Mouse (Mus musculus): ENCODE data around the gene Cacna1a. TPM values are rescaled to one million over a fixed set of nuclear protein-coding genes. Genes with fewer than 3 reads are reported as not detected.

Cacna1a gene
- total and polyA plus RNA-seq, 3 experiments = 3.2 to 5.1 TPM; not detected in 1

DNA sequence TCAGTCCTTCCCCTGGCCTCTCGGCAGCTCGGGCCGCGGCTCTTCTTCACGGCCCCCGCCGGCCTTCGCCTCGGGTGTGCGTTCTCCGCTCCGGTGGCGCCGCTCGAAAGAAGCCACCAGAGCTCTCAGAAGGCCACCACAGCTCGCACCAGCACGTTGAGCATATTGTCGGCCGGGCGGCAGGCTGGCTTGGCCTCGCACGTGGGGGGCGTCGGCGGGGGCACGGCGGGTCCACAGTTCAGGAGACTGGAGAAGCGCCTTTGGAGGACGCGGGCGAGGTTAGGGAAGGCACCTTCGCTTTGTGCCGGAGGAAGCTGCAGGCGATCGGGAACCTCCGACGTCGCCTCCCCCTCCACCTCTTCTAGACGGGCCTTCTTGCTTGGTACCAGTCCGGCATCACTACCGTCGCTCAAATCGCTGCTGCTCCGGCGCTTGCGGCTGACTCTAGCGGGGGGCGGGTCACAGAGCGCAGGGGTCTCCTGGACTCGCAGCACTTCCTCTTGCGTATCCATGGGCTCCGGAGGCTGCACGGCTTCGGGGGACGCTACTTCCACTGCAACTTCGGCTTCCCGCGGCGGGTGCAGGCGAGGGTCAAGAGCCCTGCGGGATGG, 273.8 kb downstream of the Cacna1a start:
- Histone ChIP-seq H3K9me3 (replicated peaks; ENCODE audit: insufficient read depth, low read length) (no peaks in the 10 kb centered on the region), H3K9ac (ENCODE audit: control insufficient read depth, low read depth, low read length, poor library complexity, severe bottlenecking) (peak overlapping the region; percentile 88)
- TF ChIP-seq MAZ (IDR thresholded peaks at IDR 0.05; ENCODE audit: low read depth, low read length) (0 out of 2 replicates have a peak, but pooled peaks have one; percentile 42), POLR2A (IDR thresholded peaks at IDR 0.05; ENCODE audit: control insufficient read depth in 1 of 2, insufficient read depth in 1 of 2, low read depth in 1 of 2, low read length in 2 of 2, poor library complexity in 1 of 2) (no peak), MXI1 (IDR thresholded peaks at IDR 0.05; ENCODE audit: low read depth, low read length) (peak; percentile 78; the same call in 1 of the 2 replicates), POLR2AphosphoS5 (IDR thresholded peaks at IDR 0.05; ENCODE audit: borderline replicate concordance, low read depth, low read length) (no peak), UBTF (IDR thresholded peaks at IDR 0.05; ENCODE audit: borderline replicate concordance, insufficient read depth, low read depth, low read length) (0 out of 2 replicates have a peak, but pooled peaks have one; percentile 68), MYC (IDR thresholded peaks at IDR 0.05; ENCODE audit: low read depth, low read length) (no peak), MAFK (IDR thresholded peaks at IDR 0.05; ENCODE audit: borderline replicate concordance, low read depth, low read length) (no peak), EP300 (IDR thresholded peaks at IDR 0.05; ENCODE audit: low read depth in 1 of 2, low read length in 2 of 2) (no peak), USF2 (IDR thresholded peaks at IDR 0.05; ENCODE audit: borderline replicate concordance in 1 of 2, insufficient read depth in 1 of 2, low read depth in 1 of 2, low read length in 2 of 2) (no peak), RAD21 (IDR thresholded peaks at IDR 0.05; ENCODE audit: low read depth, low read length) (no peak), ZC3H11A (IDR thresholded peaks at IDR 0.05; ENCODE audit: low read depth, low read length) (no peak), ZNF384 (IDR thresholded peaks at IDR 0.05; ENCODE audit: low read depth, low read length) (no peak), GABPA (IDR thresholded peaks at IDR 0.05; ENCODE audit: low read depth, low read length) (no peak), SIN3A (IDR thresholded peaks at IDR 0.05; ENCODE audit: low read length) (no peak; the same call in none of the 2 replicates), TAL1 (IDR thresholded peaks at IDR 0.05; ENCODE audit: low read length) (no peak), RCOR1 (IDR thresholded peaks at IDR 0.05; ENCODE audit: low read depth, low read length) (no peak), TCF12 (IDR thresholded peaks at IDR 0.05; ENCODE audit: low read depth, low read length) (no peak), NELFE (IDR thresholded peaks at IDR 0.05; ENCODE audit: low read depth, low read length) (peak; percentile 42), SMC3 (IDR thresholded peaks at IDR 0.05; ENCODE audit: low read depth, low read length) (no peak), ZMIZ1 (IDR thresholded peaks at IDR 0.05; ENCODE audit: low read depth, low read length) (no peak), E2F4 (IDR thresholded peaks at IDR 0.05; ENCODE audit: borderline replicate concordance, low read depth, low read length) (no peak), ZKSCAN1 (IDR thresholded peaks at IDR 0.05; ENCODE audit: low read depth, low read length) (no peak), JUND (IDR thresholded peaks at IDR 0.05; ENCODE audit: low read depth, low read length) (no peak), ELF1 (IDR thresholded peaks at IDR 0.05; ENCODE audit: low read depth, low read length) (no peak), CHD1 (IDR thresholded peaks at IDR 0.05; ENCODE audit: low read depth, low read length) (0 out of 2 replicates have a peak, but pooled peaks have one; percentile 15), CHD2 (IDR thresholded peaks at IDR 0.05; ENCODE audit: low read length) (no peak), MAX (IDR thresholded peaks at IDR 0.05; ENCODE audit: low read length) (peak; percentile 1; the same call in 1 of the 2 replicates), MEF2A (IDR thresholded peaks at IDR 0.05; ENCODE audit: extremely low read depth, insufficient replicate concordance, low read depth, low read length, poor library complexity, severe bottlenecking) (no peak), ETS1 (IDR thresholded peaks at IDR 0.05; ENCODE audit: low read depth, low read length) (no peak), KAT2A (conservative IDR thresholded peaks at IDR 0.05; ENCODE audit: low read depth, low read length) (no peak), GATA1 (IDR thresholded peaks at IDR 0.05; ENCODE audit: low read depth, low read length) (no peak), TBP (IDR thresholded peaks at IDR 0.05; ENCODE audit: low read depth, low read length) (no peak)

More for the DNA sequence above, 273.8 kb downstream of the Cacna1a start:
- Histone ChIP-seq H3K27me3 (ENCODE audit: control insufficient read depth in 1 of 2, insufficient read depth in 2 of 2, low read length in 2 of 2) (no peaks in the 10 kb centered on the region), H3K4me3 (ENCODE audit: control insufficient read depth in 1 of 2, insufficient read depth in 1 of 2, low read depth in 2 of 2, low read length in 2 of 2) (peak overlapping the region; percentile 67 to 93), H3K36me3 (ENCODE audit: control insufficient read depth in 1 of 2, insufficient read depth in 2 of 2, low read length in 2 of 2) (peaks cover 0 to 25% of the 10 kb centered on the region in 2 experiments; a peak in 2 of 4 replicates), H3K4me1 (ENCODE audit: control insufficient read depth in 1 of 2, insufficient read depth in 2 of 2, low read length in 2 of 2) (peaks cover 5 to 33% of the 10 kb centered on the region in 2 experiments), H3K79me2 (ENCODE audit: control insufficient read depth, insufficient read depth, low read length, poor library complexity) (peaks cover 52% of the 10 kb centered on the region), H3K27ac (ENCODE audit: control insufficient read depth, low read depth, low read length) (peak overlapping the region; percentile 92)
- DNase-seq (ENCODE audit: low read depth, low spot score) = peak; percentile 85

Measured in MEL (cell line).